Mouse (Mus musculus): ENCODE data around the gene Shisa3.

Shisa3 gene

DNA sequence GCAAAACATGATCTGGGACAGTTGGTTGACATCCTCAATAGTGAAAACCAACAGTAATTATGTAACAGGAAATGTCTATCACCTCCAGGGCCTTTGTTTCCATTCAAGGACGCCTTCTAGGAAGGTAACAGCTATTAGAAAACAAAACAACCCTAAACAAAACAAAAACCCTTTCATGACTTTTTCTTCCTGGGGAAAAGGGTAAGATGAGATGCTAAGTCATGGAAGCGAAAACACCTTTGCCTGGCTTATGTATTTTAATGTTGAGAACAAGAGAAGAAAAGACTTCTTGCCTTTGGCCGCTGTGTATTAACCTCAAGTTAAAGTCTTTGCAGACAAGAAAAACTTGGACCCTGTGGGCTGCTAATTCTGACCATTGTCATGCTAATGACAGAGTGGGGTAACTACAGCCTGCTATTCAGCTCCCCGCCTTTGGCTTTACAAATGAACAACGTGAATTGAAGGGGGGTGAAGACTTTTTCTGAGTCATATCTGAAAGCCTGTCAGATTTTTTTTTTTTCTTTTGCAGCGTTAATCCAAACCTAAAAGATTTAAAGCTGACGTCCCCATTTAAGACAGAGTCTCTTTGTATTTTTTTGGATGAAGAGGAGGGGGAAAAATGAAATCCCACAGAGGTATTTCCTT, 25.6 kb downstream of the Shisa3 start:
- peak; percentile 18 for DNase-seq (ENCODE audit: low read depth, low spot score)

- DNase-seq (ENCODE audit: low read depth, low spot score): no peak
Measured at GRCm38 (mm10) chr5:67633831-67634268, 26.2 kb downstream of the Shisa3 start.

- DNase-seq (ENCODE audit: low read depth, low spot score): no peak
Measured at GRCm38 (mm10) chr5:67634339-67634738, 26.7 kb downstream of the Shisa3 start.

- DNase-seq (ENCODE audit: low read depth, low spot score): no peak
Measured at GRCm38 (mm10) chr5:67640596-67641312, 33.1 kb downstream of the Shisa3 start.

GRCm38 (mm10) chr5:67641406-67642120, 33.9 kb downstream of the Shisa3 start:
- DNase-seq (ENCODE audit: low read depth, low spot score): no peak

DNA sequence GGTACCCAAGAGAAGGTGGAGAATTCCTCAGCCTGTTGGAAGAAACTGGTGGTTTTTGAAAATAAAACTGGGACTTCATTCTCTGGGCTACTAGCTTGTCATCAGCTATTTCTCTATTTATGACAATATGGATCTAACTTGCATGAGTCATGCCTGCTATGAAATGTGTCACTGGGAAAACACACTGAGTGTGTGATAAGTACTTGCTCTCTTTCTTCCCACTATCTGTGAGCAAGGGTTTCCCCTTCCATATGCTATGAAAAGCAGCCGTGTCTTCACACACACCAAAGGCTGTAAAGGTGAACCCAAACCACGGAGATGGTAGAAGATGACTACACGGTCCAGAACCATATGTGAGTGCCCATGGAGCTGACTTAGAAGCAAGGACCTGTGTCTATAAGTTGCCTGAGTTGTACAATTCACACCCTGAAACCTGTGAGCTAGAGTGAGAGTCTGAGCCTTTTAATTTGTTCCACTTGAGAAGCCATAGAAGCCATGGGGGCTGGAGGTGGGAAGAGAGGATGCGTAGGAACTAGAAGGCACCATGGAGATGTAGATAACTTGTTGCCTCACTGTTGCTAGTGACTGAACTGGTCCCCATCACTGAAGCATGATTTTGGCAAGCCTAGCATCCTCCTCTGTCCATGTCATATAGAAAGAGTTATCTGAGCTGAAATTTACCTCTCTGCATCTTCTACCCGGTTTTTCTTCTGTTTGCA, 36.0 kb downstream of the Shisa3 start:
- peak; percentile 55 for DNase-seq (ENCODE audit: low read depth, low spot score)

GRCm38 (mm10) chr5:67646756-67647529, 39.3 kb downstream of the Shisa3 start:
- no peak for DNase-seq (ENCODE audit: low read depth, low spot score)

GRCm38 (mm10) chr5:67647568-67647967, 39.9 kb downstream of the Shisa3 start:
- DNase-seq (ENCODE audit: low read depth, low spot score): peak; percentile 35

- no peak for DNase-seq (ENCODE audit: low read depth, low spot score)
Measured at GRCm38 (mm10) chr5:67649156-67649555, 41.5 kb downstream of the Shisa3 start.

DNA sequence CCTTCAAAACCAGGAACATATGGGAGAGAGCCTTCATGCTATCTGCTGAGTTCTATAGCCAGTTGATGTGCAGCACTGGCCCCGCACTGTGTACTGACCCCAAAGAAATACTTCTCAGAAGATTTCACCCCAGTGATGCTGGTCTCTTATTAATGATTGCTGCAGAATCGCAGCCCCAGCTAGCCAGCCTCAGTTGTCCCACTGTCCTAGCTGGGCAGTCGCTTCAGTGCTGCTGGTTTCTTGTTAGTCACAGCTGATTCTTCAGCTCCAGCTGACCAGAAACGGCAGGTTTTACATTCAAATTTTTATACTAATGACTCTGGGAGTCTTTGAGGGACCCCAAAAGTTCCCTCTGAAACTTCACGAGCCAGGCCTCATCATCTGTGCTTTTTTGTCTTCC, 42.3 kb downstream of the Shisa3 start:
- no peak for DNase-seq (ENCODE audit: low read depth, low spot score)

DNA sequence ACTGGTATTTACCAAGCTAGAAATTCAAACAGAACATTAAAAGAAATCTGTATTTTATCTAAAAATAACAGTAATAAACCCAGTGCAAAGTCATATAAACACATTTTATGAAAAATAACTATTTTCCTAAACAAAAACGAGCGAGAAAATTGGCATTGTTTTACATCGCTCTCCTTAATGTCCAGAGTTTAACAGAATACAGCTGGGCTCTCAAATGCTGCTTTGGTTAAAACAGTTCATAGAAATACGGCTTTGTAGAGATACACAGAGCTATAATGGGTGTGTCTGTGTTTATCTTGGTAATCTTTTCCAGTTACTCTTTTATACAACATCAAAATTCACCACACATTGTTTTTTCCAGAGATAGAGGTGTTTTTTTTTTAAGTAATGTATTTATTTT, 44.8 kb downstream of the Shisa3 start:
- DNase-seq (ENCODE audit: low read depth, low spot score): no peak

DNA sequence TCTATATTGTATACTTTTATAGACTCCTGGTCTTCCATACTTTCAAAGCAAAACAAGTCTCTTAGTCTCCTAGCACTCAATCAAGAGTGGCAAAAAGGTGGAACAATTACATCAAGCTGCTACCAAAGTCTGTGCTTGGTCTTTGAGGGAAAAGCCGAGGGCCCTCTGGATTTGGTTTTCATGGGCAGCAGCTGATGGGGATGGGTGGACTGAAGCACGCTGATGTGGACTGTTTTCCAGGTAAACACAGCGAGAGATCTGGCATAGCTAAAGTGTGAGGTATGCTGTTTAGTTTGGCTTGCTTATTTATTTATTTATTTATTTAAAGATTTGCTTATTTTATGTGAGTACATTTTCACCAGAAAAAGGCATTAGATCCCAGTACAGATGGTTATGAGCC, 45.9 kb downstream of the Shisa3 start:
- no peak for DNase-seq (ENCODE audit: low read depth, low spot score)

DNA sequence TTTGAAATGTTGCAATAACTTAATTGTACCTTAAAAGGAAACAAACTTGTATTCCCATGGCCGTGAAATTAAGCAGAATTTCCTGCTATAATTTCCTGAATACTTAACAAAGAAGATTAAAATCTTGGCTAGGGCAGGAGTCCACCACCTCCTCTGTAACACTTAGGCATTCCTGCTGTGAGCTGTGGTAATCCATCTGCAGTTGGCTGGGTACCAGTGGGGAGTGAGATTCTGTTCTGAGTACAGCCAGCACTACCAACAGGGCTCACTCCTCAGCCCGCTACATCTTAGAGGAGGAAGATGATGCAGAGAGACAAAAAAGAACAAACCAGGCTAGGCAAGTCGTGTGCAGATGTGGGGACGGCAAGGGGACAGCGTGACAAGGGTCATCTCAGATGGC, 46.9 kb downstream of the Shisa3 start:
- DNase-seq (ENCODE audit: low read depth, low spot score): peak; percentile 76

DNA sequence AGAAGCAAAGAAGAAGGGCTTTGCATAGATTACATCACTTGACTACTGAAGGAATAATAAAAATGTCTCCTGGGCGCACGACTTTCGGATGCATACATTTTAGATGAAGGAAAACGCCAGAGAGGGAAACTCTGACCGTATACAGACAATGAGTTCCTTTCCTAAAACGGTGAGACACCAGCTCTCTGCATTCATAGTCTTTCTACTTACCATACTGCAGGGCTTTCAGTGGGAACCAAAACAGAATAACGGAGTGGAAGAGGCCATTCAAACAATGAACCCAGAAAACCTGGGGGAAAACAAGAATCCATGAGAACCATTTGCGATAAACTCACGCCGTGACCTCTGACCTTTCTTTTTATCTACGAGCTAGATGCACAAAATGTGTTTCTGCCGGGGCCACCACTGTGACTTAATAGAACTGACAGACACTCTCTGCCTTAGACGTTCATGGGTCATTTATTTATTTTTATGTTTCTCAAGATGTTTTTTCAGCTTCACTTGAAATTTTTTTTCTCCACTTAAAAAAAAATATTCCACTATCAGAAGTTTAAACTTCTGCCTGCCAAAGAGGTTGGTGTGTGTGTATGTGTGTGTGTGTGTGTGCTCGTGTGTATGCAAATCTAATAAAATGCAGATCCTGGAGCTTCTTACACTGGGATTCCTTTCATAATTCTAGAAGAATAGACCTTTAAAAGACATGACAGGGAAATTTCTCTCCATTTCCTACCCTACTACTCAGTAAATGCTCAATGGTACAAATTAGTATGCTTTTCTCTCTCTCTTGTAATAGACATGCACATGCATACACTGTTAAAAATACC, 48.2 kb downstream of the Shisa3 start:
- no peak for DNase-seq (ENCODE audit: low read depth, low spot score)

- DNase-seq (ENCODE audit: low read depth, low spot score): no peak
Measured at GRCm38 (mm10) chr5:67656821-67657259, 49.2 kb downstream of the Shisa3 start.

- no peak for DNase-seq (ENCODE audit: low read depth, low spot score)
Measured at GRCm38 (mm10) chr5:67659864-67660263, 52.2 kb downstream of the Shisa3 start.

- DNase-seq (ENCODE audit: low read depth, low spot score): peak; percentile 27
Measured at GRCm38 (mm10) chr5:67662715-67663114, 55.0 kb downstream of the Shisa3 start.

- peak; percentile 55 for DNase-seq (ENCODE audit: low read depth, low spot score)
Measured at GRCm38 (mm10) chr5:67669436-67669896, 61.8 kb downstream of the Shisa3 start.

- no peak for DNase-seq (ENCODE audit: low read depth, low spot score)
Measured at GRCm38 (mm10) chr5:67670158-67670557, 62.5 kb downstream of the Shisa3 start.

DNA sequence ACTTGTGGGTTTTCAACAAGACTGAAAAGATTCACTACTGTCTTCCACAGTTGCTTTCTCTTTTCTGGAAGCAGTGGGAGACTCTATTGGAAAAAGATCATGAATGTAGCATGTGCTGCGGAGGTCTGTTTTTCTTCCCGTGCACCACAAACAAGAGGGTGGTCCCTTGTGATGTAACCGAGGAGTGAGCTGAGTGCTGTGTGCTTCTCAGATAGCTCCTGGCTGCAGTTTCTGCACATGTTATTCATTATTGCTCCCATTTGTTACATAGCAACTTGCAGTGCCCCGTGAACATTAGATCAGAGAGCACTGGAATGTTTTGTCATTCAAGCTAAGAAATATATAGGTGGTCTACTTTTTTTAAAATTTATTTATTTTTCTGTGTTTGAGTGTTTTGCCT, 65.3 kb downstream of the Shisa3 start:
- no peak for DNase-seq (ENCODE audit: low read depth, low spot score)

Measured in brain, adult 2 months (tissue).